Mouse (Mus musculus) heart, embryonic 12.5 days (tissue): ENCODE measurements at regions not wholly inside any gene's neighbourhood (a gene's known extent, or its start where the extent isn't known, plus 50 kb on each side); places are given as distances from the start of the nearest gene placed in this dataset.

Experiments
- ATAC-seq: fragments of 200-750 bp; cut with Nextera tagmentation; 2 replicates; pipeline ENCODE4 v1.8.0; 2017; ENCODE audit warnings: moderate TSS enrichment, moderate library complexity; ENCODE audit not compliant: insufficient number of reproducible peaks, low FRiP score
- H3K27ac ChIP-seq: fragments of 300-500 bp; sonication (generic); 2 replicates; pipeline ENCODE4 v1.5.1; 2016; ENCODE audit warnings: mild to moderate bottlenecking, moderate library complexity; ENCODE audit not compliant: poor library complexity, severe bottlenecking
- H3K27me3 ChIP-seq: fragments of 300-500 bp; sonication (generic); replicated peaks from 2 replicates; pipeline ENCODE4 v1.6.1; 2016; ENCODE audit warnings: mild to moderate bottlenecking, moderate library complexity
- H3K36me3 ChIP-seq: fragments of 300-500 bp; sonication (generic); 2 replicates; pipeline ENCODE4 v1.6.1; 2016; ENCODE audit warnings: mild to moderate bottlenecking, moderate library complexity
- H3K4me1 ChIP-seq: fragments of 300-500 bp; sonication (generic); replicated peaks from 2 replicates; pipeline ENCODE4 v1.6.1; 2016; ENCODE audit warnings: mild to moderate bottlenecking
- H3K4me2 ChIP-seq: fragments of 300-500 bp; sonication (generic); 2 replicates; pipeline ENCODE4 v1.6.1; 2016; ENCODE audit warnings: mild to moderate bottlenecking, moderate library complexity
- H3K4me3 ChIP-seq: fragments of 300-500 bp; sonication (generic); 2 replicates; pipeline ENCODE4 v1.5.1; 2016; ENCODE audit warnings: mild to moderate bottlenecking
- H3K9ac ChIP-seq: fragments of 300-500 bp; sonication (generic); 2 replicates; pipeline ENCODE4 v1.6.1; 2016; ENCODE audit warnings: mild to moderate bottlenecking, moderate library complexity
- H3K9me3 ChIP-seq: fragments of 300-500 bp; sonication (generic); replicated peaks from 2 replicates; pipeline ENCODE4 v1.6.1; 2016; ENCODE audit warnings: mild to moderate bottlenecking, moderate library complexity
- WGBS: fragments of 180-500 bp; shearing (Covaris S2); methylation state at CpG from one replicate; pipeline ENCODE4 v1.1.7; 2016; 5-methylcytosine and 5-hydroxymethylcytosine counted together

DNA sequence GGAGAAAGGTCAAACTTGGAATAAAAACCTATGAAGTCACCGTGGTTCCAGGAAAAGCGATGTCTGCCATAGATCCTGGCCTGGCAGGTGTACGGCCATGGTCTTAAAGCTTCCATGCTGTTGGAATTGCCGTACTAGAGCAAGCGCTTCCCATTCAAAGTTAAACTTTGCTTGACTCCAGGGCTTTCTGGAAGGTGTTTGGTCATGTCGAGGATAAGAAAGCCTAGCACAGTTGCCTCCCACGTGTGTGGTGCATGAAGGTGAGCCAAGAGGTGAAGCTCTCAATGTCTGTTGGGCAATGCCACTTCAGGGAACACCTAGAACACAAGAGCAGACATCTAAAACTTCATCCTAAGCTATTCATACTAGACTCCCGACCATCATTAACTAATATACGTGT, 174.3 kb upstream of the Fam19a5 start:
- H3K36me3 ChIP-seq = no peaks in the 10 kb centered on the region
- no peaks in the 10 kb centered on the region for H3K27me3 ChIP-seq
- WGBS = 81% methylated on average over 9 of the region's 9 CpGs
- H3K4me3 ChIP-seq = no peak overlapping the region
- H3K4me2 ChIP-seq = no peak overlapping the region
- H3K9me3 ChIP-seq = peaks cover 14% of the 10 kb centered on the region
- H3K9ac ChIP-seq = no peak overlapping the region
- no peaks in the 10 kb centered on the region for H3K4me1 ChIP-seq
- H3K27ac ChIP-seq = no peak overlapping the region
- no peak for ATAC-seq

- ATAC-seq = no peak
Observed at GRCm38 (mm10) chr15:87370761-87371160, 173.3 kb upstream of the Fam19a5 start.

GRCm38 (mm10) chr15:87374670-87375069, 169.4 kb upstream of the Fam19a5 start:
- H3K27ac ChIP-seq = no peak overlapping the region
- no peak overlapping the region for H3K4me2 ChIP-seq
- ATAC-seq = no peak
- 82% methylated on average over 13 of the region's 13 CpGs for WGBS
- no peaks in the 10 kb centered on the region for H3K27me3 ChIP-seq
- H3K4me1 ChIP-seq = no peaks in the 10 kb centered on the region
- no peak overlapping the region for H3K9ac ChIP-seq
- no peak overlapping the region for H3K4me3 ChIP-seq
- H3K9me3 ChIP-seq = peaks cover 7% of the 10 kb centered on the region; the same call in 1 of the 2 replicates
- no peaks in the 10 kb centered on the region for H3K36me3 ChIP-seq

More at GRCm38 (mm10) chr15:87370761-87371160, 173.3 kb upstream of the Fam19a5 start:
- Histone ChIP-seq H3K27ac (no peak overlapping the region), H3K4me3 (no peak overlapping the region), H3K9ac (no peak overlapping the region), H3K9me3 (peaks cover 14% of the 10 kb centered on the region), H3K4me2 (no peak overlapping the region), H3K27me3 (no peaks in the 10 kb centered on the region), H3K4me1 (no peaks in the 10 kb centered on the region), H3K36me3 (no peaks in the 10 kb centered on the region)
- 72% methylated on average over 7 of the region's 7 CpGs for WGBS

- Histone ChIP-seq H3K4me3 (no peak overlapping the region), H3K27me3 (no peaks in the 10 kb centered on the region), H3K9ac (no peak overlapping the region), H3K36me3 (no peaks in the 10 kb centered on the region), H3K9me3 (peaks cover 7% of the 10 kb centered on the region; the same call in 1 of the 2 replicates), H3K4me1 (no peaks in the 10 kb centered on the region), H3K27ac (no peak overlapping the region), H3K4me2 (no peak overlapping the region)
- 71% methylated on average over 14 of the region's 14 CpGs for WGBS
- no peak for ATAC-seq
Observed at GRCm38 (mm10) chr15:87375596-87376194, 168.4 kb upstream of the Fam19a5 start.

GRCm38 (mm10) chr15:87383551-87384265, 160.4 kb upstream of the Fam19a5 start:
- no peaks in the 10 kb centered on the region for H3K27me3 ChIP-seq
- H3K36me3 ChIP-seq = no peaks in the 10 kb centered on the region
- no peak overlapping the region for H3K4me2 ChIP-seq
- WGBS = 67% methylated on average over 6 of the region's 6 CpGs
- no peak for ATAC-seq
- no peak overlapping the region for H3K9ac ChIP-seq
- H3K27ac ChIP-seq = no peak overlapping the region
- peaks cover 6% of the 10 kb centered on the region; the same call in 1 of the 2 replicates for H3K9me3 ChIP-seq
- H3K4me3 ChIP-seq = no peak overlapping the region
- H3K4me1 ChIP-seq = no peaks in the 10 kb centered on the region

DNA sequence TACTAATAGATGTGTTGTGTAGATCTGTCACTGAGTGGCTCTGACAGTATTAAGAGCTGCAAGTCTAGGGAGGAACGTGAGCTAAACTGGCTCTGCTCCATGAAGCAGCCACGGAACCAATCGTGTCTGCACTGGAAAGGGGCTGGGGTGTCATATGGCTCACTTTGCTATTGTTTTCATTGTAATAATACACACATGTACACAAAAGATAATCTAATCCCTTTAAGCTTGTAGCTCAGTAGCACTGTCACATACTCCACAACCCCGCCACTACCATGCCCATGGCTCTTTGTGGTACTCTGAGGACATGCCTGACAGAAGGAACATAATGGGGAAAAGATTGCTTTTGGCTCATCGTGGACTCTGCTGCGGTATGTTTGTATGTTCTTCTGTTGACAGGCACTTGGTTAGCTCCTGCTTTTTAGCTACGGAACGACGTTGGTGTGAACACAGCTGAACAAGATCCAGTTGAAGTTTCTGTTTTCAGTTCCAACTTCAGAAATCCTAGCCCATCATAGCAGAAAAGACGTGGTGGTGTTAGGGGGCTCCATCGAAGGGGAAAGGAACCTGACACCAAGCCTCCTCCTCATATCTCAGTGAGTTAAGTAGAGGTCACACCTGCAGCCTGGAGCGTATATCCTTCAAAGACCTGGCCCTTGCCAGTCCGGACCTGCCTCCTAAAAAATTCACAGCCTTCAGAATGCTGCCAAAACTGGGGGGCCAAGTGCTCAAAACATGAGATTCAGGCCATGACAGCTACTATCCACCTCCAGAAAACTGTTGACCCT, 159.6 kb upstream of the Fam19a5 start:
- Histone ChIP-seq H3K36me3 (no peaks in the 10 kb centered on the region), H3K4me1 (no peaks in the 10 kb centered on the region), H3K27me3 (no peaks in the 10 kb centered on the region), H3K9me3 (peaks cover 6% of the 10 kb centered on the region; the same call in 1 of the 2 replicates), H3K4me2 (no peak overlapping the region), H3K4me3 (no peak overlapping the region), H3K9ac (no peak overlapping the region), H3K27ac (no peak overlapping the region)
- 68% methylated on average over 13 of the region's 13 CpGs for WGBS
- ATAC-seq = no peak

DNA sequence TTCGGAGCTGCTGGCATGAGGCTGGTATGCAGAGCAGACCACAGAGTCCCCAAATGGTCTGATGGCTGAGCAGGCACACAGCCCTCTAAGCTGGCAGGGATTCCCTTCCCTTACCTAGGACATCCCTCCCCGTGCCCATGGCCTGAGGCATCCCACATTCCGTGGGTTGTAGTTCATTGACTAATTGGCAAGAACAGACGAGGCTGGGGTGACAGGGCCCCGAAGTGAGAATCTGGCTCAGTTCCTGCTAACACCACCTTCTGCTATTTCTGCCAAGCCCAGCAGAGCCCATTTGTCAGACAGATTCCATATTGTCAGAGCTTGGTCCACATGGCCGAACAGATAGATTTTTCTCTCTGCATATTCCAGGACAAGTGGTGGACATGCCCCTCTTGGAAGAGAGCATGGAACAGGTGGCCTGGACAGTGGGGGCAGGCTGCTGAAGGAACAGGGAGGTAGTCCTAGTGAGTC, 157.6 kb upstream of the Fam19a5 start:
- Histone ChIP-seq H3K36me3 (no peaks in the 10 kb centered on the region), H3K4me1 (no peaks in the 10 kb centered on the region), H3K9me3 (peaks cover 6% of the 10 kb centered on the region; the same call in 1 of the 2 replicates), H3K27me3 (no peaks in the 10 kb centered on the region), H3K27ac (no peak overlapping the region), H3K4me3 (no peak overlapping the region), H3K4me2 (no peak overlapping the region), H3K9ac (no peak overlapping the region)
- 78% methylated on average over 6 of the region's 6 CpGs for WGBS
- ATAC-seq = no peak

DNA sequence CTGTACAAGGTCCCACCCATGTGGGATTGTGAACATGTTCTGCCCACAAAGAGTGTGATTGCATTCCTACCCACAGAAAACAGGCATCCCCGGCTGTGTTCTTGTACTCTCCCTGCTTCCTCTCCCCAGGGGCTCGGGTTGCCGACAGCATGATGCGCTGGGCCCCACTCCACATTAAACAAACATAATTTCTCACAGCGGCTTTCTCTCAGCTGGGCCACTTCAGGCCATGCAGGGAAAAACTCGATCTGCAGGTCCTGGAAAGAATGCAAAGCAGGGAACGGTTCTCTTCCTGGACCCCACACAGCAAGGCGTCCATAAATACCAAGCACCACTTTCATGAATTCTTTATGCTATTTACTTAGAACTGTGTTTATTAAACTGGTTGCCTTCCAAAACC, 152.7 kb upstream of the Fam19a5 start:
- H3K9me3 ChIP-seq = peaks cover 4% of the 10 kb centered on the region; the same call in 1 of the 2 replicates
- H3K27me3 ChIP-seq = no peaks in the 10 kb centered on the region
- H3K4me1 ChIP-seq = no peaks in the 10 kb centered on the region
- ATAC-seq = no peak
- H3K9ac ChIP-seq = no peak overlapping the region
- H3K27ac ChIP-seq = no peak overlapping the region
- no peaks in the 10 kb centered on the region for H3K36me3 ChIP-seq
- no peak overlapping the region for H3K4me2 ChIP-seq
- H3K4me3 ChIP-seq = no peak overlapping the region
- 53% methylated on average over 8 of the region's 8 CpGs for WGBS

GRCm38 (mm10) chr15:87398396-87398795, 145.7 kb upstream of the Fam19a5 start:
- Histone ChIP-seq H3K27ac (no peak overlapping the region), H3K27me3 (no peaks in the 10 kb centered on the region), H3K36me3 (no peaks in the 10 kb centered on the region), H3K9me3 (peaks cover 6% of the 10 kb centered on the region), H3K4me2 (no peak overlapping the region), H3K9ac (no peak overlapping the region), H3K4me3 (no peak overlapping the region), H3K4me1 (no peaks in the 10 kb centered on the region)
- 66% methylated on average over 4 of the region's 4 CpGs for WGBS
- no peak for ATAC-seq

- H3K4me3 ChIP-seq = no peak overlapping the region
- no peak overlapping the region for H3K27ac ChIP-seq
- H3K9me3 ChIP-seq = peaks cover 1% of the 10 kb centered on the region
- ATAC-seq = no peak
- no peaks in the 10 kb centered on the region for H3K4me1 ChIP-seq
- H3K9ac ChIP-seq = no peak overlapping the region
- 74% methylated on average over 5 of the region's 5 CpGs for WGBS
- no peak overlapping the region for H3K4me2 ChIP-seq
- H3K27me3 ChIP-seq = no peaks in the 10 kb centered on the region
- H3K36me3 ChIP-seq = no peaks in the 10 kb centered on the region
Observed at GRCm38 (mm10) chr15:87405689-87406088, 138.4 kb upstream of the Fam19a5 start.

DNA sequence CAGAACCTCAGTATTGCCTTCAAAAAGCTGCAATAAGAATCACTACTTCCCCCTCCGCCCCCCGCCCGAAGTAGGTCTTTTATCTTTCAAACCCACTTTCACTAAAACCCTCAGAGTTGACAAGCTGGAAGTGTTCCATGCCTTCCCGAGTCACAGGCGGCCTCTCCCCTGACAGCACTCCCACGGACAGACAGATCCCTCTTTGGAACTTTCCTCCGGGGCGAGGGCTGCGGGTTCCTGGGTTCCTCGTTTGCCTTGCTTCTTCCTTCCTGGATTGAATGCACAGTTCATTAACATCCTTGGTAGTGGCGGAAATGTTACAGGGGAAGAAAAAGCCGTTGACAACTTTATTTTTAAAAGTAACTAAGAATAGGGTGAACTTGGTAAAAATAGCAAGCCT, 132.1 kb upstream of the Fam19a5 start:
- Histone ChIP-seq H3K4me1 (peaks cover 8% of the 10 kb centered on the region; the same call in 1 of the 2 replicates), H3K4me3 (no peak overlapping the region), H3K9ac (no peak overlapping the region), H3K4me2 (no peak overlapping the region), H3K27ac (no peak overlapping the region), H3K36me3 (no peaks in the 10 kb centered on the region), H3K9me3 (no peaks in the 10 kb centered on the region), H3K27me3 (no peaks in the 10 kb centered on the region)
- WGBS = 43% methylated on average over 12 of the region's 12 CpGs
- ATAC-seq = no peak
